Mouse (Mus musculus) ES-E14 (cell line): ENCODE measurements at regions not wholly inside any gene's neighbourhood (a gene's known extent, or its start where the extent isn't known, plus 50 kb on each side); places are given as distances from the start of the nearest gene placed in this dataset.
"Not testable (repeated sequence)": the region's sequence is repeated elsewhere in the genome, so short reads cannot be mapped to it uniquely, and the experiment has no call there.

Experiments
- DNase-seq: peaks from one replicate; pipeline ENCODE4 v3.0.0-alpha.2; 2013; ENCODE audit warnings: low read depth, low spot score
- H3K27ac ChIP-seq: 2 replicates; pipeline ENCODE4 v1.5.1; 2012; ENCODE audit warnings: low read depth, mild to moderate bottlenecking, low read length, moderate library complexity, mixed read lengths; ENCODE audit not compliant: poor library complexity, insufficient read depth, severe bottlenecking
- H3K36me3 ChIP-seq: 2 replicates; pipeline ENCODE4 v1.6.1; 2012; ENCODE audit warnings: mild to moderate bottlenecking, low read length, moderate library complexity, mixed read lengths; ENCODE audit not compliant: control insufficient read depth, poor library complexity, insufficient read depth, severe bottlenecking
- H3K4me1 ChIP-seq, 2 experiments: fragments of 150-350 bp in 1 of 2; sonication (generic) in 1 of 2; 2 replicates each; pipeline ENCODE4 v1.6.1; 2012; ENCODE audit warnings: low read length in 2 of 2, mild to moderate bottlenecking in 1 of 2, mixed read lengths in 1 of 2; ENCODE audit not compliant: control insufficient read depth in 2 of 2, insufficient read depth in 2 of 2, poor library complexity in 1 of 2
- H3K4me3 ChIP-seq, 2 experiments: fragments of 150-350 bp in 1 of 2; sonication (generic) in 1 of 2; 2 replicates each; pipeline ENCODE4 v1.5.1; 2012; ENCODE audit warnings: low read length in 2 of 2, low read depth in 1 of 2, mild to moderate bottlenecking in 1 of 2, mixed read lengths in 1 of 2; ENCODE audit not compliant: insufficient read depth in 1 of 2, poor library complexity in 1 of 2, severe bottlenecking in 1 of 2
- H3K9ac ChIP-seq: 2 replicates; pipeline ENCODE4 v1.6.1; 2012; ENCODE audit warnings: low read depth, mild to moderate bottlenecking, low read length, mixed read lengths; ENCODE audit not compliant: poor library complexity, insufficient read depth, severe bottlenecking
- H3K9me3 ChIP-seq: fragments of 150-350 bp; sonication (generic); 2 replicates; pipeline ENCODE4 v1.6.1; 2012; ENCODE audit warnings: low read depth, mild to moderate bottlenecking, low read length; ENCODE audit not compliant: control insufficient read depth, insufficient read depth
- CHD2 ChIP-seq: IDR thresholded peaks from 2 replicates; pipeline ENCODE4 v1.6.1; 2014; ENCODE audit warnings: mild to moderate bottlenecking, low read depth, low read length, inconsistent platforms
- HCFC1 ChIP-seq: IDR thresholded peaks from 2 replicates; pipeline ENCODE4 v1.6.1; 2012; ENCODE audit warnings: low read length, inconsistent platforms, borderline replicate concordance; ENCODE audit not compliant: insufficient read depth
- MAFK ChIP-seq: IDR thresholded peaks from 2 replicates; pipeline ENCODE4 v1.6.1; 2014; ENCODE audit warnings: mild to moderate bottlenecking, low read depth, low read length, inconsistent platforms; ENCODE audit not compliant: insufficient read depth
- ZC3H11A ChIP-seq: IDR thresholded peaks from 2 replicates; pipeline ENCODE4 v1.6.1; 2012; ENCODE audit warnings: low read depth, mild to moderate bottlenecking, inconsistent platforms, low read length, borderline replicate concordance
- ZNF384 ChIP-seq: IDR thresholded peaks from 2 replicates; pipeline ENCODE4 v1.6.1; 2012; ENCODE audit warnings: low read depth, low read length, inconsistent platforms
- in situ Hi-C, 2 experiments: fragments of 600-800 bp; cut with MboI; formaldehyde crosslinking; loops; one replicate each; pipeline ENCODE4 v1.15.1; 2025; ENCODE audit warnings: low sequenced_read_pairs in 2 of 2, inconsistent platforms in 1 of 2; ENCODE audit not compliant: unreplicated experiment in 2 of 2

DNA sequence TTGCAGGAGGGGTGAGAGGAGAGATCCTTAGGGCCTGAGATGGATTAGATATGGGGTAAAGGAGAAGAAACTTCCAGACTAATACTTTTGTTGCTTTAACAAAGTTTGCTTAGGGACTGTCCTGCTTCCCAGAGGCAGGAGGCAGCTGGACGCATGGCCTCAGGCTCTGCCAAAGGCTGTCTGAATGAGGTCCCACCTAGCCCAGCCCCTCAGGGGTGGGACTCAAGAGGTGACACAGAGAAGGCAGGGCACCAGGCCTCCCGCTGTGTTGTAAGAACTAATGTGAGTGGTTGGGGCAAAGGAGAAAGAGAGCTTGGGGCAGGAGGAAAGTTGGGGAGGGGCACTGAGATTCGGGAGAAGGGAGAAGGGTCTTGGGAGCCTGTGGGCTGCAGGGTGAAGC lies 145.9 kb upstream of the Stt3b start:
- Histone ChIP-seq H3K36me3 (no peaks in the 10 kb centered on the region), H3K4me3 (no peak overlapping the region), H3K27ac (no peak overlapping the region), H3K9me3 (no peaks in the 10 kb centered on the region), H3K9ac (no peak overlapping the region), H3K4me1 (peaks cover 3 to 6% of the 10 kb centered on the region in 2 experiments; a peak in 1 of 4 replicates)
- no peak for DNase-seq
- TF ChIP-seq ZC3H11A (no peak), CHD2 (no peak), MAFK (no peak), ZNF384 (no peak)
- in situ Hi-C loops: no loop called here

DNA sequence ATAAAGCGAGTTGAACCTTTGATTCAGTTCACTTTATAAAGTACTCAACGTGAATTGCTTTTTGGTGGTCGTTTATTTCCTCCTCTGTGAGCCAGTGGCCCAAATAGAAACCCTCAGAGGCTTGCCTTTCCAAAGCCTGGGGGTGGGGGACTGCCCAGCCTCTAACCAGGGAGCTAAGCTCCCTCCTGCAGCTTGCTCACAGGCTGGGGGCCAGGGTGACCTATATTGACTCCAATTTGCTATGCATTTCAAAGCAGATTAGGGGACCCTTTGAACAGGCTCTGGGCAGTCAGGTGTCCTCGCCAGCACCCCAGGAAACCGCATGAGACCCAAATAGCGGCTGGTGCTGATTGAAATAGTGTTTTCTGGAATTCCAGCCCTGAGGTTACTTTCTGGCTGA lies 146.4 kb upstream of the Stt3b start:
- in situ Hi-C loops: no loop called here
- no peaks in the 10 kb centered on the region for H3K9me3 ChIP-seq
- no peaks in the 10 kb centered on the region for H3K36me3 ChIP-seq
- DNase-seq: no peak
- 0 out of 4 replicates have a peak, but pooled peaks cover 0 to 3% of the 10 kb centered on the region in 2 experiments for H3K4me1 ChIP-seq
- H3K27ac ChIP-seq: no peak overlapping the region
- TF ChIP-seq CHD2: no peak
- TF ChIP-seq ZC3H11A: no peak
- no peak for TF ChIP-seq ZNF384
- TF ChIP-seq MAFK: no peak
- no peak for TF ChIP-seq HCFC1
- H3K4me3 ChIP-seq: no peak overlapping the region
- H3K9ac ChIP-seq: no peak overlapping the region

DNA sequence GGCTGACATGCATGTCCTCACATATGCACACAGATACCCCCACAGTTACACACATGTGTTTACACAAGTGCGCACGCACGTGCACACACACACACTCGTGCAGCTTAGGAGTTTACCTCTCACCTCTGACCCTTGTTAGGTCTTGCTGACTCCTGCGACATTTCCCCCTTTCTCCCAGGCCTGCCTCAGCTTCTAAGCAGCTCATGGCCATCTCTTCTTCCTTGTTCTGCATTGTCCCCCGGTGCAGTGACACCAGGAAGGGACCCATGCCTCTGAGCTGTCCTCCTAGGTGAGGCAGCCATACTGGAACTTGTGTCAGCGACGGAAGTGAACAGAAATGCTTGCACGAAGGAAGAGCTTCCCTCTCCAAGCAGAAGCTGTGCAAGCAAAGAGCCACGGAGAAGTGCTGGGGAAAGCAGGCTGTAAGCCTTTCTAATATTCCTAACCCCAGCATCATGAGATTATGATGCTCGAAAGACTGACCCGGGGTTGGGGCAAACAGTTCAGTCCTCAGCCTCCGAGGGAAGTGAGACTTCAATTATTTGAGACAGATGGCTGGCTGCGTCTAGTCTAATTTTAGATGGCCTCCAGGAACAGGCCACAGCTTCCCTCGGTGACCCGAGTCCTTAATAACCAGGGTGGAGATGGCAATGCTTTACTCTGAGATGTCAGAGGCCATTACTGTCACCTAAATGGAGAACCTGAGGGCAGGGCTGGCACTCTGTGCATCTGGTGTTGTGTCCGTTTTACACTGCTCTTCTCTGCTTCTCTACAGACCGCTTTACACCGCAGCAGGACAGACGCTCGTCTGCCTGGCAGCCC lies 147.9 kb upstream of the Stt3b start:
- no peaks in the 10 kb centered on the region for H3K36me3 ChIP-seq
- DNase-seq: no peak

DNA sequence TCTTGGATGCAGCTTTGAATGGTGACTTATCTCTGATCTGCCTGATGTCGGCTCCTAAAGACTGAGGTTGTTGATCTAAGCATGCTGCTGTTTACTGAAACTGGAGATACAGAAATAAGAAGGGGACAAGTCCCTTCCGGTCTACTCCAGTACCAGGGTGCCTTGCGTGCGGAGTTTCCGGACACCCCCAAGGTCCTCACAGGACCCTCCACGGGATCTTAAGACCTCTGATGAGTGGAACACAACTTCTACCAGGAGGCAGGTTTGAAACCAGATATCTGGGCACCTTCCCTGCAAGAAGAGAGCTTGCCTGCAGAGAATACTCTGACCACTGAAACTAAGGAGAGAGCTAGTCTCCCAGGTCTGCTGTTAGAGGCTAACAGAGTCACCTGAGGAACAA lies 148.9 kb upstream of the Stt3b start:
- DNase-seq, in situ Hi-C loops, H3K9ac ChIP-seq: not testable (repeated sequence)

More for the DNA sequence above, 147.9 kb upstream of the Stt3b start:
- TF ChIP-seq CHD2: no peak
- no peak for TF ChIP-seq MAFK
- TF ChIP-seq ZC3H11A: no peak
- TF ChIP-seq ZNF384: no peak
- no peak for TF ChIP-seq HCFC1
- Histone ChIP-seq H3K4me1 (0 out of 4 replicates have a peak, but pooled peaks cover 0 to 3% of the 10 kb centered on the region in 2 experiments), H3K4me3 (no peak overlapping the region), H3K27ac (no peak overlapping the region), H3K9me3 (no peaks in the 10 kb centered on the region), H3K9ac (no peak overlapping the region)
- in situ Hi-C loops: no loop called here

DNA sequence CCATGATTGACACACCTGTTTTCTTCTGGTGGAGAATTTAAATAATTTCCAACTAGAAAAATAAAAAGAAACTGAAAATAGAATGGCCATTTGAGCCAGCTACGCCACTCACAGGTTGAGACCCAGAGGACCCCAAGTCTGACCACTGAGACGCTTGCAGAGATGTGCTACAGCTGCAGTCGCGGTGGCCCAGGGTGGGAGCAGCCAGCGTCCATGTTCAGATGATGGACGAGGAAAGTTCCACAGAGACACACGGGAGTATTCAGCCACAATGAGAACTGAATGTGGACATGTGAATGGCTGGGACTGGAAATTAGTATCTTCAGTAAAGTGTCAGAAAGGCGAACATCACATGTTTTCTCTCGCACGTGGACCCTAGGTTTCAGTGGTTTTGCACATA lies 155.1 kb upstream of the Stt3b start:
- no peaks in the 10 kb centered on the region for H3K9me3 ChIP-seq
- in situ Hi-C loops: no loop called here
- TF ChIP-seq MAFK: no peak
- no peak for TF ChIP-seq ZNF384
- no peak for TF ChIP-seq HCFC1
- TF ChIP-seq ZC3H11A: no peak
- TF ChIP-seq CHD2: no peak
- no peak overlapping the region for H3K9ac ChIP-seq
- H3K36me3 ChIP-seq: no peaks in the 10 kb centered on the region
- no peak for DNase-seq
- no peak overlapping the region for H3K27ac ChIP-seq
- no peaks in the 10 kb centered on the region for H3K4me1 ChIP-seq
- H3K4me3 ChIP-seq: no peak overlapping the region

More for the DNA sequence above, 148.9 kb upstream of the Stt3b start:
- H3K4me3 ChIP-seq, H3K36me3 ChIP-seq, H3K9me3 ChIP-seq, H3K27ac ChIP-seq, H3K4me1 ChIP-seq: not testable (repeated sequence)
